Mouse (Mus musculus): ENCODE measurements around the gene Usp39. TPM values are rescaled to one million over a fixed set of nuclear protein-coding genes. Genes with fewer than 3 reads are reported as not detected.

The Usp39 gene
- polyA plus RNA-seq, 2 experiments = 39.1 to 52.2 TPM

DNA sequence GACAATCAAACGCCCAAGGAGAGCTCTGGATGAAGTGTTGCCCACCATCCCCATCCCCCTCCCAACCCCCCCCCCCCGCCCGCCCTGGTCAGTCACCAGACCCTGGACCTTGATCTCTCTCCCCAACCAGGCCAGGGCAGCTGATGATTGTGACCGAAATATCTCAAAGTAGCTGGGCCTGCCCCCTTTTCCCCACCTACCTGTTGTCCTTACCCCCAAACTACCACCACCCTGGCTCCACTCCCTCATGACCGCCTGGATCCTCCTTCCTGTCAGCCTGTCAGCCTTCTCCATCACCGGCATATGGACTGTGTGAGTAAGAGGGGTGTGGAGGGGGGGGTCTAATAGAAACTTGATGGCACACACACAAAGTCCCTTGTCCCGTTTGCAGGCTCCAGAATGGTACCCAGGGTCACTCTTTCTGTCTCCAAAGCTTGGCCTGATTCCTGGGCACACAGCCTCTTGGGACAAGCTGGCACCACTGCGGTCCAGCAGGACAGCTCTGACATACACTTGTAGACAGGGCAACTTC lies 11.1 kb upstream of the Usp39 start:
- peak overlapping the region; percentile 67 for H3K9ac ChIP-seq (ENCODE audit: low read depth, low read length, severe bottlenecking)
- ATAC-seq (ENCODE audit: low FRiP score, low read depth) (no peak), DNase-seq (ENCODE audit: low spot score) (no peak)
- no peak overlapping the region for H3K27ac ChIP-seq (replicated peaks; ENCODE audit: low read depth, low read length)
- TF ChIP-seq POLR2A (IDR thresholded peaks at IDR 0.05; ENCODE audit: borderline replicate concordance, extremely low read depth, insufficient read depth, insufficient read length) = no peak
- H3K36me3 ChIP-seq (ENCODE audit: control insufficient read depth, insufficient read depth, low read length) = peaks cover 27% of the 10 kb centered on the region
- 31% methylated on average over 8 of the region's 8 CpGs for WGBS
- peaks cover 24% of the 10 kb centered on the region for H3K4me1 ChIP-seq (ENCODE audit: control insufficient read depth, insufficient read depth, low read length)
- H3K4me2 ChIP-seq (replicated peaks; ENCODE audit: low read depth, low read length, severe bottlenecking) = peak overlapping the region; percentile 95
- no peaks in the 10 kb centered on the region for H3K27me3 ChIP-seq (ENCODE audit: control insufficient read depth, insufficient read depth, low read length)
- no peaks in the 10 kb centered on the region for H3K9me3 ChIP-seq (ENCODE audit: control insufficient read depth, low read length)
- peak overlapping the region; percentile 66 for H3K4me3 ChIP-seq (replicated peaks; ENCODE audit: low read length)

DNA sequence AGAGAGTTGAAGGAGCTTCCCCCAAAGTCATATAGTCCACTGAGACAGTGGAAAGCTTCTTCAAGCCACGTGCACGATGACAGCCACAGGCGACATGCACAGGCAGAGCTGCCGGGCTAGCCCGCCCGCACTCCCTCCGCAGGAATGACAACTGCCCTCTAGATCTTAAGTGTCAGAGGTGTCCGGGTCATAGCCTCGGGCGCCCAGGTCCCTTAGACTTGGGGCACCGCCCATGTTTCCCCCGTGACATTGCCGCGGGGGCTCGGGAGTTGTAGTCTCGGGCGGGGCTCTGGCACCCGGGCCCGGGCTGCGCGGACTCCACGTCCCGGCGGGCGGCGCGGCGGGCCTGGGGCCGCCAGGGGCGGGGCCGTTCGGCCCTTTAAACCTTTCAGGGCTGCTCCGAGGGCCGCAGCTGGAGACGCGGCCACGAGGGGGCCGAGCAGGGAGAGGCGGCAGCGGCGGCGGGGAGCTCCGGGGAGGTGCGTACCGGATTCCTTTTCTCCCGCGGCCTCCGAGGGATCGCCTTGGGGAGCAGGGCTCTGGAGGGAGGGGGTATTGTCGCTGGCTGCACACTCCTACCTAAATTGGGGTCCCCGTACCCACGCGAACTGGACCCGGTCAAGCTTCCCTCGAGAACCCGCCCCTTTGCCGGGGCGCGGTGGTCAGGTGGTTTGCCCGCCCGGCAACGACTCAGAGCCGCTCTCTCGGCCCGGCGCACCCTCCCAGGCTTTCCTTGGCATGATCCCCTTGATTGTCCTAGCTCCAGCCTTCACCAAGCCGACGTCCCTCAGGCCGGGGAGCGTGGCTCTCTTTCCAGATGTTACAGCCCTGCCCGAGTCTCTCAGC lies 10.3 kb upstream of the Usp39 start, which contains the start of gene Tmem150a:
Gene Tmem150a (plus strand): TSS at position 382 of the 846 bp plus-strand sequence.
- peak within 1 kb of the TSS; percentile 66 for H3K4me3 ChIP-seq (replicated peaks; ENCODE audit: low read length)
- DNase-seq (ENCODE audit: low spot score) = peak; percentile 75
- no peak for TF ChIP-seq POLR2A (IDR thresholded peaks at IDR 0.05; ENCODE audit: borderline replicate concordance, extremely low read depth, insufficient read depth, insufficient read length)
- under 1% methylated on average over 59 of the region's 71 CpGs for WGBS
- ATAC-seq (ENCODE audit: low FRiP score, low read depth) = peak; percentile 88
- peak within 1 kb of the TSS; percentile 95 for H3K4me2 ChIP-seq (replicated peaks; ENCODE audit: low read depth, low read length, severe bottlenecking)
- H3K9me3 ChIP-seq (ENCODE audit: control insufficient read depth, low read length) = no peaks in the 10 kb centered on the region
- H3K4me1 ChIP-seq (ENCODE audit: control insufficient read depth, insufficient read depth, low read length) = peaks cover 24% of the 10 kb centered on the region
- peaks cover 31% of the 10 kb centered on the region for H3K36me3 ChIP-seq (ENCODE audit: control insufficient read depth, insufficient read depth, low read length)
- peak within 1 kb of the TSS; percentile 67 for H3K9ac ChIP-seq (ENCODE audit: low read depth, low read length, severe bottlenecking)
- H3K27ac ChIP-seq (replicated peaks; ENCODE audit: low read depth, low read length) = no peak within 1 kb of the TSS
- H3K27me3 ChIP-seq (ENCODE audit: control insufficient read depth, insufficient read depth, low read length) = no peaks in the 10 kb centered on the region

DNA sequence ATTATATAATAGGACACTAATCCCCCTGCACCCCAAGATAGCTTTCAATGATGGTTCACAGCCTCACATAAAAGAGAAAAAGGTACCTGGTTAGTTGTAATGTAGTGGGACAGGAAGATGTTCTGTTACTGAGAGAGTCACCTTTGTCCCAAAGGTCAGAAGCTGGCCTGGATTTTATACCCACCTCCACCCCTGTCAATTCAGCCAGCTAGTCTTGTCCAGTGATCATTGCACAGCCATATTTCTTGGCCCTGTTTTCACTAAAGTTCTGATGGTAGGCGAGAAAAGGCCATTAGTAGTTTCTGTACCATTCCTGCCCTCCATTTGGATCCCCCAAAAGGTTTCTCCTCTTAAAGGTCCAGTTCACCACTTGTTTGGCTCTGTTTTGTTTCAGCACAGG lies 9.0 kb upstream of the Usp39 start:
- no peaks in the 10 kb centered on the region for H3K27me3 ChIP-seq (ENCODE audit: control insufficient read depth, insufficient read depth, low read length)
- no peak overlapping the region for H3K9ac ChIP-seq (ENCODE audit: low read depth, low read length, severe bottlenecking)
- WGBS = 71% methylated on average over 1 of the region's 1 CpGs
- H3K27ac ChIP-seq (replicated peaks; ENCODE audit: low read depth, low read length) = no peak overlapping the region
- no peaks in the 10 kb centered on the region for H3K9me3 ChIP-seq (ENCODE audit: control insufficient read depth, low read length)
- no peak for TF ChIP-seq POLR2A (IDR thresholded peaks at IDR 0.05; ENCODE audit: borderline replicate concordance, extremely low read depth, insufficient read depth, insufficient read length)
- DNase-seq (ENCODE audit: low spot score) (no peak), ATAC-seq (ENCODE audit: low FRiP score, low read depth) (no peak)
- no peak overlapping the region for H3K4me2 ChIP-seq (replicated peaks; ENCODE audit: low read depth, low read length, severe bottlenecking)
- peaks cover 24% of the 10 kb centered on the region for H3K4me1 ChIP-seq (ENCODE audit: control insufficient read depth, insufficient read depth, low read length)
- H3K4me3 ChIP-seq (replicated peaks; ENCODE audit: low read length) = no peak overlapping the region
- H3K36me3 ChIP-seq (ENCODE audit: control insufficient read depth, insufficient read depth, low read length) = peaks cover 31% of the 10 kb centered on the region

DNA sequence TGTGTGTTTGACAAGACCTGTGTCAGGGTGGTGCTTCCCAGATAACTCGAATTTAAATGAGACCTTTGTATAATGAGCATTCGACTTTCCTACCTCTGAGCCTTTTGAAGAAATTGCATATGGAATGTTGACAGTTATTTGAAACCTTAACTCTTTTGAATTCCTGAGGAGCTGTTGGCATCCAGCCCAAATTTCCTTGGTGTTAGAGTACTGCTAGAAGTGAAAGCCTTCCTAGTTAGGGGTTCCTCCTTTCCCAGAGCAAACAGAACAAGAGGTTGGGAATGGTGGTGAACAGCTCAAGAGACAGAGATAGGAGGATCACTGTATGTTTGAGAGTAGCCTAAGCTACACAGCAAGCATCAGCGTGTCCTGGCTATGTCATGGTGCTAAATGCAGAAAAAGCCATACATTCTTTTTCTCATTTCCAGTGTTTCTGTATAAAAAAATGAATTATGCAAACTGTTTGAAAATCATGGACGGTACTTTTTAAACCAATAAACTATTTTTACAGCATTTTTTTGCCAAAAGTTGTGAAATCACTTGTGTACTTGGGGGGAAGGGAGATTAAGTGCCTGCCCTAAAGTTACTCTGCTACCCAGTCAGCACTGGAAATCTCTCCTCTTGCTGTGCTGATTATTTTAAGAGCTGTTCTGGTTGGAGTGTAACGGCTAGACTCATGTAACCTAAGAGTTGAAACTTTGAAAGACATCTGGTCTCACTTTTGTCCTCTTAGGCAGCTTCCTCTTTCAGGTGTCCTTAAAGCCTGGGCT lies 7.8 kb upstream of the Usp39 start:
- H3K4me3 ChIP-seq (replicated peaks; ENCODE audit: low read length) = no peak overlapping the region
- no peak overlapping the region for H3K9ac ChIP-seq (ENCODE audit: low read depth, low read length, severe bottlenecking)
- no peak for TF ChIP-seq POLR2A (IDR thresholded peaks at IDR 0.05; ENCODE audit: borderline replicate concordance, extremely low read depth, insufficient read depth, insufficient read length)
- DNase-seq (ENCODE audit: low spot score) = peak; percentile 61
- WGBS = 36% methylated on average over 5 of the region's 5 CpGs
- peaks cover 32% of the 10 kb centered on the region for H3K36me3 ChIP-seq (ENCODE audit: control insufficient read depth, insufficient read depth, low read length)
- peaks cover 31% of the 10 kb centered on the region for H3K4me1 ChIP-seq (ENCODE audit: control insufficient read depth, insufficient read depth, low read length)
- no peak overlapping the region for H3K4me2 ChIP-seq (replicated peaks; ENCODE audit: low read depth, low read length, severe bottlenecking)
- H3K27ac ChIP-seq (replicated peaks; ENCODE audit: low read depth, low read length) = no peak overlapping the region
- H3K9me3 ChIP-seq (ENCODE audit: control insufficient read depth, low read length) = no peaks in the 10 kb centered on the region
- H3K27me3 ChIP-seq (ENCODE audit: control insufficient read depth, insufficient read depth, low read length) = no peaks in the 10 kb centered on the region
- no peak for ATAC-seq (ENCODE audit: low FRiP score, low read depth)

DNA sequence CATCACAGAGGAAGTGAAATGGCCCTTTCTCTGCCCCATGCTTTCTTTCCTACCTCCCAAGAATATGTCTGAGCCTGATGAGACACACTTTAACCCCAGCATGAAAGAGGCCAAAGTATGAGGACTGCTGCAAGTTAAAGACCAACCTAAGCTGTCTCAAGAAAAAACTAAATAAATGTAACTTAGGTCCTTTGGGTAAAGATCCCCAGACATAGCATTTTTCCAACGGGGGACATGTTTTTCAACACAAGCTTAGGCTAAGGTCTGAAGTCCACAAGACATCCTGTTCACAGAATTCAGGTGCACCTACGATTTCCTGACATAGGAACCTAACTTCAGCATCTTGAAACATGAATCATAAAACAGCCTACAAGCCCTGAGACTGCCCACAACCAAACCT lies 5.2 kb upstream of the Usp39 start:
- H3K27me3 ChIP-seq (ENCODE audit: control insufficient read depth, insufficient read depth, low read length) = no peaks in the 10 kb centered on the region
- H3K4me1 ChIP-seq (ENCODE audit: control insufficient read depth, insufficient read depth, low read length) = peaks cover 33% of the 10 kb centered on the region
- TF ChIP-seq POLR2A (IDR thresholded peaks at IDR 0.05; ENCODE audit: borderline replicate concordance, extremely low read depth, insufficient read depth, insufficient read length) = no peak
- ATAC-seq (ENCODE audit: low FRiP score, low read depth) = no peak
- 84% methylated on average over 2 of the region's 2 CpGs for WGBS
- no peaks in the 10 kb centered on the region for H3K9me3 ChIP-seq (ENCODE audit: control insufficient read depth, low read length)
- no peak for DNase-seq (ENCODE audit: low spot score)
- no peak overlapping the region for H3K4me2 ChIP-seq (replicated peaks; ENCODE audit: low read depth, low read length, severe bottlenecking)
- no peak overlapping the region for H3K4me3 ChIP-seq (replicated peaks; ENCODE audit: low read length)
- no peak overlapping the region for H3K9ac ChIP-seq (ENCODE audit: low read depth, low read length, severe bottlenecking)
- no peak overlapping the region for H3K27ac ChIP-seq (replicated peaks; ENCODE audit: low read depth, low read length)
- peaks cover 32% of the 10 kb centered on the region for H3K36me3 ChIP-seq (ENCODE audit: control insufficient read depth, insufficient read depth, low read length)
